Mouse (Mus musculus): ENCODE measurements around the gene 2010111I01Rik. TPM values are rescaled to one million over a fixed set of nuclear protein-coding genes. Genes with fewer than 3 reads are reported as not detected.

The 2010111I01Rik gene
- total and polyA plus RNA-seq, 3 experiments, result 84.6 to 101 (median 91.0) TPM

DNA sequence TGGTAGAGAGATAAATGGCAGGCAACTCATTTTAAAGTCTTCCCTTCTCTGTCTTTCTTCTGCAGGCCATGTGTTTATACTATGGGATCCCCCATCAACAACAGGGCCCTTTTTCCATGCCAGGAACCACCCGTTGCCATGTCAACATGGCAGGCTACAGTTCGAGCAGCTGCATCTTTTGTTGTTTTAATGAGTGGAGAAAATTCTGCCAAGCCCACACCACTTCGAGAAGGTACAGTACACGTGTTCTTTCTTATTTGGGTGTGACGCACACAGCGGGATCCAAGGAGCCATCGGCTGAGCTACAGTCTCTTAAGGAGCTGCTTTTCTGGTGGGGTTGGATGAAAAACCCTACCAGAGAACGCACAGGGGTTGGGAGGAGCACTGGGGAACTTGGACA lies 68.3 kb downstream of the 2010111I01Rik start:
- no peak for TF ChIP-seq EP300 (IDR thresholded peaks at IDR 0.05; ENCODE audit: insufficient read depth, low read depth, low read length)
- no peak for TF ChIP-seq CTCF (IDR thresholded peaks at IDR 0.05)
- TF ChIP-seq POLR2A (IDR thresholded peaks at IDR 0.05; ENCODE audit: insufficient read depth, low read depth, low read length), result no peak
- DNase-seq, result no peak
- Histone ChIP-seq H3K4me1 (ENCODE audit: control insufficient read depth, insufficient read depth, low read length) (no peaks in the 10 kb centered on the region; the same call in 1 of the 2 replicates), H3K4me3 (no peak overlapping the region), H3K36me3 (ENCODE audit: control insufficient read depth, insufficient read depth, low read length) (no peaks in the 10 kb centered on the region), H3K27ac (no peak overlapping the region), H3K9ac (ENCODE audit: low read depth, low read length) (no peak overlapping the region), H3K79me2 (replicated peaks; ENCODE audit: control insufficient read depth, insufficient read depth, low read length) (no peaks in the 10 kb centered on the region), H3K27me3 (ENCODE audit: control insufficient read depth, insufficient read depth, low read length) (no peaks in the 10 kb centered on the region)
- intact Hi-C loops (cut with DNase I), result no loop called here
- 75% methylated on average over 8 of the region's 8 CpGs for WGBS

DNA sequence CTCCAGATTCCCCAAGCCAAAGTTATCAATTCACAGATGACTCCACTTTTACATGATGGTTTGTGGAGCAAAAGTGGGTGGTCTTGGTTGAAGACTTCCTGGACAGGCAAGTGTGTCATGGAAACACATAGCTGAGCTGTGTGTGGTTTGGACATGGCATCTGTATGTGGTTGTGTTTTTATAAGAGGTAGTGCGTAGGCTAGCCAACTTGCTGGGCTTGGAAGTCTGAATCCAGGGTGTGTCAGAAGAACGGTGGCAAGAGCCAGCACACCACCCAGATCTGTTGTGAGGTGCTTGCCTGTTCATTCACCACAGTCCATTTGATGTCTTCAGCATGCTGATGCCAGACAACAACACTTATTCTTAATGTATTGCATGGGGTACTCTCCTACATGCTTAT lies 68.7 kb downstream of the 2010111I01Rik start:
- H3K4me1 ChIP-seq (ENCODE audit: control insufficient read depth, insufficient read depth, low read length), result no peaks in the 10 kb centered on the region; the same call in 1 of the 2 replicates
- no peak overlapping the region for H3K9ac ChIP-seq (ENCODE audit: low read depth, low read length)
- DNase-seq, result no peak
- no peaks in the 10 kb centered on the region for H3K36me3 ChIP-seq (ENCODE audit: control insufficient read depth, insufficient read depth, low read length)
- no peak overlapping the region for H3K4me3 ChIP-seq
- intact Hi-C loops (cut with DNase I), result no loop called here
- H3K27me3 ChIP-seq (ENCODE audit: control insufficient read depth, insufficient read depth, low read length), result no peaks in the 10 kb centered on the region
- WGBS, result 84% methylated on average over 2 of the region's 2 CpGs
- no peak overlapping the region for H3K27ac ChIP-seq
- H3K79me2 ChIP-seq (replicated peaks; ENCODE audit: control insufficient read depth, insufficient read depth, low read length), result no peaks in the 10 kb centered on the region
- TF ChIP-seq CTCF (IDR thresholded peaks at IDR 0.05) (no peak), POLR2A (IDR thresholded peaks at IDR 0.05; ENCODE audit: insufficient read depth, low read depth, low read length) (no peak), EP300 (IDR thresholded peaks at IDR 0.05; ENCODE audit: insufficient read depth, low read depth, low read length) (no peak)

DNA sequence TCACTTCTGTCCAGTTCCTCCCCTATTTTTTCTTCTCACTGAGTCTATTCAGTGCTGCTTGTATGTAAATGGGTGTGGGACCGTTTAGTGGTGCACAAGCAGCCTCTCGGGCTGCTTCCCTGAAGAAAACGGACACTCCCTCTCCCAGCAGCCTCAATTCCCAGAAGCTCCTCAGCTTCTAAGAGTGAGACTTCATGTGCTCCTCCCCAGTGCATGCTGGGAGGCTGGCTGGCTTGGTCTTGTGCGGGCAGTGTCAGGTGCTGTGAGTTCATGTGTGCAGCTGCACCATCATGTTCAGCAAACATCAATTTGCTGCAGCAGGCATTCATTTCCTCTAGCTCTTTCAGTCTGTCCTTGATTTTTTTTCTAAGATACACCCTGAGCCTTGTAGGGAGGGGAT lies 70.0 kb downstream of the 2010111I01Rik start:
- H3K9ac ChIP-seq (ENCODE audit: low read depth, low read length), result no peak overlapping the region
- H3K27ac ChIP-seq, result no peak overlapping the region
- H3K79me2 ChIP-seq (replicated peaks; ENCODE audit: control insufficient read depth, insufficient read depth, low read length), result no peaks in the 10 kb centered on the region
- DNase-seq, result no peak
- H3K27me3 ChIP-seq (ENCODE audit: control insufficient read depth, insufficient read depth, low read length), result no peaks in the 10 kb centered on the region
- WGBS, result 74% methylated on average over 4 of the region's 4 CpGs
- intact Hi-C loops (cut with DNase I), result no loop called here
- peaks cover 2% of the 10 kb centered on the region for H3K4me1 ChIP-seq (ENCODE audit: control insufficient read depth, insufficient read depth, low read length)
- no peaks in the 10 kb centered on the region for H3K36me3 ChIP-seq (ENCODE audit: control insufficient read depth, insufficient read depth, low read length)
- no peak overlapping the region for H3K4me3 ChIP-seq
- TF ChIP-seq POLR2A (IDR thresholded peaks at IDR 0.05; ENCODE audit: insufficient read depth, low read depth, low read length) (no peak), EP300 (IDR thresholded peaks at IDR 0.05; ENCODE audit: insufficient read depth, low read depth, low read length) (no peak), CTCF (IDR thresholded peaks at IDR 0.05) (no peak)

DNA sequence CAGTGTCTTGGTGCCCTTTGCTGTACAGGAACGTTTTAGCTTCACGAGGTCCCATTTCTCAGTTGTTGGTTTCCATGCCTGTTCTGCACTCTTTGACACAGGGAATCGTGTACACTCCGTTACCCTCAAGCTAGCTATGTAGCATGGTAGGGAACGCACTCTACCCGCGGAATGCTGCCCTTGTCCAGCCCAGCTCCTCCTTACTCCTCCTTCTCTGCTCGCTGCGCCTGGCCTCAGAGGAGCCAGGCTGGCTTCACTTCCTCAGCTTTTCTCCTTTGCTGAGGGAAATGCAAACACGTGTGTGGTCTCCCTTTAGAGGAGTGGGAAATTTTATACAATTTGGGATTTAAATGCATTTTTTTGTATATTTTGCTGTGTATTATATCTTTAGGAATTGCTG lies 73.2 kb downstream of the 2010111I01Rik start:
- Histone ChIP-seq H3K9ac (ENCODE audit: low read depth, low read length) (no peak overlapping the region), H3K79me2 (replicated peaks; ENCODE audit: control insufficient read depth, insufficient read depth, low read length) (no peaks in the 10 kb centered on the region), H3K4me1 (ENCODE audit: control insufficient read depth, insufficient read depth, low read length) (peaks cover 2% of the 10 kb centered on the region), H3K36me3 (ENCODE audit: control insufficient read depth, insufficient read depth, low read length) (no peaks in the 10 kb centered on the region), H3K4me3 (no peak overlapping the region), H3K27ac (no peak overlapping the region), H3K27me3 (ENCODE audit: control insufficient read depth, insufficient read depth, low read length) (no peaks in the 10 kb centered on the region)
- TF ChIP-seq CTCF (IDR thresholded peaks at IDR 0.05) (no peak), POLR2A (IDR thresholded peaks at IDR 0.05; ENCODE audit: insufficient read depth, low read depth, low read length) (no peak), EP300 (IDR thresholded peaks at IDR 0.05; ENCODE audit: insufficient read depth, low read depth, low read length) (no peak)
- DNase-seq, result no peak
- intact Hi-C loops (cut with DNase I), result no loop called here
- WGBS, result 73% methylated on average over 10 of the region's 10 CpGs

DNA sequence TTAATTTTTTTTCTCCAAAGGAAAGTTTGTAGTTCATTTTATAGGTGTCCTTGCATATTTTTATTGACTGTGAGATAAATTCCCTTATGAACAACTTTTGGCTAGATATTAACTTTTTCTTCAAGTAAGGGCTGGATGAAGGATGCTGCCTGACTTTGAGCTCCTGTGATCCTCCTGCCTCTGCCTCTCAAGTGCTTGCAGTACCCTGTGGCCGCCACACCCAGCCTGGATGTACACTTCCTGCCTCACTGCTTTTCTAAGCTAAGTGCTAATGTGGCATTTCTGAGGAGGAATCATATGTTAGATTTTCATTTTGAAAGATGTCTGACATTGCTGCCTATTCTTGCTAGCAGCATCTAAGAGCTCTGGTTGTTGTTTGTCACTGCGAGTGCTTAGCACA lies 73.7 kb downstream of the 2010111I01Rik start:
- no peak for DNase-seq
- no peaks in the 10 kb centered on the region for H3K36me3 ChIP-seq (ENCODE audit: control insufficient read depth, insufficient read depth, low read length)
- no peaks in the 10 kb centered on the region for H3K27me3 ChIP-seq (ENCODE audit: control insufficient read depth, insufficient read depth, low read length)
- H3K9ac ChIP-seq (ENCODE audit: low read depth, low read length), result no peak overlapping the region
- 92% methylated on average over 2 of the region's 2 CpGs for WGBS
- H3K79me2 ChIP-seq (replicated peaks; ENCODE audit: control insufficient read depth, insufficient read depth, low read length), result no peaks in the 10 kb centered on the region
- no peak overlapping the region for H3K4me3 ChIP-seq
- TF ChIP-seq EP300 (IDR thresholded peaks at IDR 0.05; ENCODE audit: insufficient read depth, low read depth, low read length), result no peak
- no peak for TF ChIP-seq POLR2A (IDR thresholded peaks at IDR 0.05; ENCODE audit: insufficient read depth, low read depth, low read length)
- no peak for TF ChIP-seq CTCF (IDR thresholded peaks at IDR 0.05)
- H3K4me1 ChIP-seq (ENCODE audit: control insufficient read depth, insufficient read depth, low read length), result peaks cover 2% of the 10 kb centered on the region
- intact Hi-C loops (cut with DNase I), result no loop called here
- H3K27ac ChIP-seq, result no peak overlapping the region

DNA sequence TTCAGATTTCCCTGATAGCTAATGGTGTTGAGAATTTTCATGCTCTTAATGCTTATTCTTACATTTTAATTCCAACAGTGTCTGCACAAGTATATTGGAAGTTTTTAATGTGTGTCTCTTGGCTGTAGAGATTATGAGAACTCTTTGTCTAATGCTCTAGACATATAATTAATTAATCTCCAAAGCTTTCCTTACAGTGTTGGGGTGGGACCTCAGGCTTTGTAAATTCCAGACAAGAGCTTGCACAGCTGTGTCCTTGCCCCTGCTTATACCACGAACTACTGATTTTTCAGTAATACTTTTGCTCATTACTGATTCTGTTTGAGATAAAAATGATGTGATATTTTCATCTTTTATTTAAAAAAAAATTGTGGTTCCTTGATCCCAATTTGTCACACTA lies 74.2 kb downstream of the 2010111I01Rik start:
- Histone ChIP-seq H3K9ac (ENCODE audit: low read depth, low read length) (no peak overlapping the region), H3K36me3 (ENCODE audit: control insufficient read depth, insufficient read depth, low read length) (no peaks in the 10 kb centered on the region), H3K27ac (no peak overlapping the region), H3K27me3 (ENCODE audit: control insufficient read depth, insufficient read depth, low read length) (no peaks in the 10 kb centered on the region), H3K79me2 (replicated peaks; ENCODE audit: control insufficient read depth, insufficient read depth, low read length) (no peaks in the 10 kb centered on the region), H3K4me3 (no peak overlapping the region), H3K4me1 (ENCODE audit: control insufficient read depth, insufficient read depth, low read length) (peaks cover 2% of the 10 kb centered on the region)
- TF ChIP-seq CTCF (IDR thresholded peaks at IDR 0.05) (no peak), POLR2A (IDR thresholded peaks at IDR 0.05; ENCODE audit: insufficient read depth, low read depth, low read length) (no peak), EP300 (IDR thresholded peaks at IDR 0.05; ENCODE audit: insufficient read depth, low read depth, low read length) (no peak)
- DNase-seq, result no peak
- 73% methylated on average over 1 of the region's 1 CpGs for WGBS
- intact Hi-C loops (cut with DNase I), result no loop called here

Data from heart, adult 2 months (tissue).